Mouse (Mus musculus) kidney, adult 8-10 months (tissue): ENCODE results near the gene Supt3.

Experiments used
- DNase-seq, 2 experiments: peaks; one replicate each; pipeline ENCODE4 v3.0.0; 2022

Supt3 gene

DNA sequence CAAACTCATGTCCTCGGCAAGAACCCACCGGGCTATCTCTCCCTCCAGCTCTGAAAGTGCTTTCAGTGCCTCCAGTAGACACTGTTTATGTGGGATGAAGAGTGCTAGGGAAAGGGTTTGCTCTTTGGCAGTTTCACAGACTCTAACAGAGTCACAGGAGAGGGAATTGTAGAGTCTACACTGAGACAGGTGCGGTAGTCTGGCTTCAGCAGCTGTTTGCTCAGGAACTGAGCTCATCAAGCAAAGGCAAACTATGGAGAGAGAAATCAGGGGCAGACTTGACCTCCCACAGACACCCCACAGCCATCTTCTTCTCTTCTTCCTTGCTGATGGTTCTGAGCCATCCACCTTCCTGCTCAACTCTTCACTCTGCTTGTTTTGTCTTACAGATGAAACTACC lies 193.3 kb downstream of the Supt3 start:
- DNase-seq, result no peak

DNA sequence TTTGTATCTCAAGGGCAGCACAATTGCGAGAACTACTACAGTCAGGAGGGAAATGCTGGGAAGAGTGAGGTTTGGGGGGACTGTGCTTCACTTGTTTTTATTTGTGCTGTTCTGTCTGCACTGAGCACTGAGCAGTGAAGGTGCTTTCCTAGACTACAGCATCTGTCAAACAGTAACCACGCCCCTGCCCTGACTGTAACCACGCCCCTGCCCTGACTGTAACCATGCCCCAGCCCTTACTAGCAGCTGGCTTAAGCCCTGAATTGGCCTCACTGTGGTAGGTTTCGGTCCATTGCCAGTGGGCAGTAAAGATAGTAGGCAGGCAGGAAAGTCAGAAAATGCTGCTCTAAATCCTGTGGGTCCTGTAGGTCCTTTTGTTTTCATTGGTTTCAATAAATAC lies 196.5 kb downstream of the Supt3 start:
- peak; percentile 24 to 34 for DNase-seq

DNA sequence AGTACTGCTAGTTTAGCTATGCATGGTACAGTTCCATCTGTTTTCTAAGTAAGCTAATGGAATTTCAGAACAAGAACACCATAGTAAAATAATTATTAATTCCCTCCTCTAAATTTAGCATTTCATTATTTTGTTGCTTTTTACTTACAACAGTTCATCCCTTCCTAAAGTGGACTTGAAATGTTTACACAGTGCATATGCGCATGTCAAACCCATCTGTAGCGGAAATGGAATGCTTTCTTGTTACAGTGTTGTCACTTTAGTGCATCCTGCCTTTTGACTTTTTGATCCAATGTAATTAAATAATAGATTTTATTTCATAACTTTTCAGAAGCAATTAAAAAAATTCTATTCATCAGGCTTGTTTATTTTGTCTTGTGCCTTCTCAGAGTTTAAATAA lies 200.7 kb downstream of the Supt3 start:
- DNase-seq, result no peak

DNA sequence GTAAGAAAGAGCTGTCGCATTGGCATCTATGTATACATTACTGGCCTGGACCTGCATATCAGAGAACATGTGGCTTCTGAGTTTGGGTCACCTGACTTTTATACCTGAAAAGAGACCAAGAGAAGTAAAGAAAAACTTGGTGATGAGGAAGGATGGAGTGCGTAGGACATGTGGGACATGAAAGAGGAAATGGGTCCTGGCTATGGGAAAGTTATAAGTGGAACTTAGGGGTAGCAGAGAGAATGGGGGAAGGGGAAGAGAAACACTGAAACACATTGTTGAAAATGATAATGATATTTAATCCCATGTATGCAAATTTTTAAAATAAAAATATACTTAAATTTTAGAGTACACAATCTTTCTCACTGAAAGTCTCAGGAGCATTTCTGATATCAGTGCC lies 211.0 kb downstream of the Supt3 start:
- DNase-seq, result no peak

DNA sequence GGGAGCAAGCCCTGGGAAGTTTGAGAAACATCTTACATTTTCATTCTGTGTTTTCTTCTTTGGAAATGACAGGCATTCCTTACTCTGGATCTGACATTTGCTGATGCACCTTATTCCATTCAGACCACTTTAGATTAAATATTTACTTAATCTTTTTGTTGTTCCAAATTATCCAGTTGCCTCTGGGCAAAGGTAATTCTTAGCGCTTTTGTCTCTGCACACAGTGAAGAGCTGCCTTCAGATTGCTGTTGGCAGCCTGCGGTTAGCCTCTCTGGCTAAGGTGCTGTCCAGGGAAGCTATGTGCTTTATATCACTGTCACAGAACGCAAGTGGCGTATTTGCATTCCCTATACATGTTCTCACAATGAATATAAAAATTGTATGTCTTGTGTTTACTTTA lies 226.4 kb downstream of the Supt3 start:
- peak; percentile 11 to 27 for DNase-seq

DNA sequence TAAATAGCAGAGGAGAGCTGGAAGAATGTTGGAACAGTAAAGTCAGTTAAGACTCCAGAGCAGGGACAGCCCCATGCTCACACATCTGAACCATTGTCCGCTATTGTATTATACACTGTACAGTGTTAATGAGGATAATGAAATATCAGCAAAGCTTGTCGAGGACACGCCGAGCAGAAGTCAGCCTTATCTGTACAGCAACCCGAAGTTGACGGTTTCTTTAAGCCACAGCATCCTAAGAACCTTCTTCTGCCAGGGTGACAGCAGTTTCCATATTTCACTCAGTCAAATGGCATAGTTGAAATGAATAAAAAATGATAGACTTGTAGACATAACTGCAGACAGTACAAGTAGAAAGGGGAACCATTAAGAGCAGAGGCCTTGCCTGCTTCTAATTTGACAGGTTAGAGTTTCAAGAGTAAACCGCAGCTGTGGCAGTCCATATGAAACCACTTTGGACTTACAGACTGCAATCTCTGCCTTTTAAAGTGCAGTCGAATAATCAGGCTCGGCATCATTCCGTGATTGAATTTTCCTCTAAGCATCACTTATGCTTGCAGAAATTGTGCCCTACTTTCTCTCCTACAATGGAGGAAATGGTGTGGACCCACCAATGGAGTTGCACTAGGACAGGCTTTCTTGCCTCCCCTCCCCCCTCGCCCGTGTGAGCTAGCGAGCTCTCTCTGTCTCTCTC lies 227.7 kb downstream of the Supt3 start:
- no peak for DNase-seq

DNA sequence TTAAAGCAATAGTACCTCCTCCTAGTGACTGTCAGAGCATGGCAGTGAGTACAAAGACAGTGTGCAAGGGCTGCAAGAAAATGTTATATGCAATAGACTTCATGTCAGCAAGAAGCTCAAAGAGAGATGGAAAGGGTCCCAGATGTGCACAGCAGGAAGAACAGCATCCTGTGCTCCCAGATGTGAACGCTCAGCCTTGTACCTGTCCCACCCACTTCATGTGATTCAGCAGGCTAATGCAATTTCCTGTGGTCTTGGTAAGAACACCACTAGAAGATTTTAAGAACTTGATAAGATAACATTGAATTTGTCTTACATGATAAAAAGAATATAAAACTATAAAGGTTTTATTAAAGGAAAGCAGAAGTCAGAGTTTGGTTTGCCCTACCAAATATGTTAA lies 230.5 kb downstream of the Supt3 start:
- DNase-seq, result no peak

DNA sequence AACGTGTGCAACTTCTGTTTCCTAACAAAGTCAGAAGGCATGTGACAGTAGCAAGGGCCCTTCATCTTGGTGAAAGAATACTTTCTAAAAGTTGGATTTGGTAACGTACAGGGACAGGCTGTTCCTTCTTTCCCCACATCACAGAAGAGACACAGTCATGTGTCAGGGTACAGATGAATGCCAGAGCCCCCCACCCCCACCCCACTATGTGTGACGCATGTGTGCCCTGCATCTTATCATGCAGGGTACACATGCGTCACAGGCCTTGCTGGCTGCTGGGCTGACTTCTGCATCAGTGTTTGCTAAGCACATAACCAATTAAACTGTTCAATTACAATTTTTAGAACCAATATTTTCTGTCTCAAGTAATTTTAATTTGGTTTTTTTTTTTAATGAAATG lies 231.7 kb downstream of the Supt3 start:
- DNase-seq, result no peak

DNA sequence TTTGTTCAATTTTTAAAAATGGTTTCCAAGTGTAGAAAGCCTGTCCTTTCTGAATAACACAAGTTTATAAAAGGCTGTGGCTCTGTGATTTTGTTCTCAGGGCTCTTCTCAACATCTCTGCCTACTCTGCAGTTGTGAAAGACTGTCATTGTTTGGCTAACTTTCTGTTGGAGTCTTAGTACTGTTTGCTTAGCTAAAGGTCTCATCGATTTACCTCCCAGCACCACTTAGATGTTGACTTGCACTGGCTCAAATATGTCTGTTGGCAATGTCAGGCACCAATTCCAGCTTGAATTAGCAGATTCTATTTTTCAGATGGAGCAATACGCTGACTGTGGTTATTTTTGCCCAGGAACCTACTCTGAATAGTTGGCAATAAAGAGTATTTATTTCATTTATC lies 233.5 kb downstream of the Supt3 start:
- DNase-seq, result no peak

DNA sequence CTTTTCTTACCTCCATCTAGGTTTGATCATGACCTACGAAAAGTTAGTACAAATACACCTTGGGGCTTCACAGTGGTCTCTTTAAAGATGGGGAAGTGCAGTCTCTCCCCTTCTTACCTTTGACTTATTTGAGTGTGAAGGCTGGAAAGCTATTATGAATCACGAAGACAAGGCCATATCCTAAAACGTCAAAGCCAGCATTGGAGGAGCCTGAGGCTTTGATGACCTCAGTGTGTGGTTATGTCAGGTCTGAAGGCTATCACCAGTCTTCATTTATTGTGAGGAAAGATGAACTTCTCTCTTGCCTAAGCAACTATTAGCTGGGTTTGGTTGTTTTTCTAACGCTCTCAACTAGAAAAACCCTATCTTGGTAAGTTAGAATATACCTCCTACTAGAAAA lies 239.8 kb downstream of the Supt3 start:
- DNase-seq, result no peak

DNA sequence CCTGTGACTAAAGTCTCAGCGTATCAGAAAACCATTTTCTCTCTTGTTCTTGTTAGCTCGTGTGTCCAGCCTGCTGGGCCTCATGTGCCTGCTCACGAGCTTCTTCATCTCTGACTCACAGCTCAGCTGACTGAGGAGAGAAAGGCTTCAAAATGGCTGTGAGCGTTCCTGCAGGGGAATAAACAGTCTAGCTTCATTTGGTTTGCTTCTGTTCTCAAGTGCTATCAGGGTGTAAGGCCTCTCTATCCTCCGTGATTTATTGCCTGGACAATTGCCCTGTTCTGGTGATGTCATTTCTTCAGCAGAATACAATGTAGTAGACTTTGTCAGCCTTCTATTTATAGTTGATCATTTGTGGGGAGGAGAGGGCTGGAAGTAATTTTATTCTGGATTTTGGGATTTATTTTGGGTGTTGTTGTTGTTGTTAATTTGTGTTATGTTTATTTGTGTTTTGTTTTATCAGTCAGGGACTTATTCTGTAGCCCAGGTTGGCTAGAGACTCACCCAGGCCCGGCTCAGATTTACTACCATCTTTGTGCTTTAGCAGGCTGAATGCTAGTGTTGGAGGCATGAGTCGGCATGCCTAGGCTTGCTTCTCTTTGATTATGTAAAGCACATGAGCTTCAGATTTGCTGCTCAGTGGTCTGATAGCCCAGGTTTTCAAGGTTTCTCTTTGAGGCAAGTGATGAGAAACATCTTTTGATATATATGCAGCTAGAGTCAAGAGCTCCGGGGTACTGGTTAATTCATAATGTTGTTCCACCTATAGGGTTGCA lies 243.4 kb downstream of the Supt3 start:
- no peak for DNase-seq

DNA sequence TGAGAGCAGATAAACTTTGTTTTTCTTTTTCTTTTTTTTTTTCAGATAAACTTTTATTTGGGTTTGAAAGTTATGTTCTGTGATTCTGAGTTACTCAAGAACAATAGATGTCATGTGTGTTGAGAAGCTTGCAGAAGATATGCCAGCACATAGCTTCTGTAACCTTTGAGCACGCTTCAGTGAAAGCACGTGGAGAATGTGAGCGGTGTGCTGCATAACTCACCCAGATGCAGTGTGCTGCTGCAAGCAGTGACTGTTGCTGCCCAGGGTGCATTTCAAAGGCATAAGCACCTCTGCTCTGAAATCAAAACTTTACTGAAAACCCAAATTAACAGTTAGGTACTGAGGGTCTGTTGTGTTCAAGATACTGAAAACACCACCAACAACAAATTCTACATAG lies 251.5 kb downstream of the Supt3 start:
- DNase-seq, result peak; percentile 38 to 63

DNA sequence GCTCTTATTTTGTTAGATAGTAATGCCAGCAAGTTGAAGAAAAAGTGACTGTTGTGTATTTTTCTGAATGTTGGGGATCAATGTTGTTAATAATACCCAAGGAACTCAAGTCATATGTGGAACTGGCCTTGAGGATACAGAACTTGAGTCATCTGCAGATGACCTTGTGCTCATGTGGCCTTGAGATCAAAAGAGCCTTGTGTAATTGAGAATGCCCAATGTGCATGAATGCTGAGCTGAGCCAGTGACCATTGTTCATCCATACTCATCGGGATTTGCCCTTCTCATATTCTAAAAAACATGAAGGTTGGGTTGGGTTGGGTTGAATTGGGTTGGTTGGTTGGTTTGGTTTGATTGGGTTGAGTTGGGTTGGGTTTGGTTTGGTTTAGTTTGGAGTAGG lies 252.2 kb downstream of the Supt3 start:
- no peak for DNase-seq

DNA sequence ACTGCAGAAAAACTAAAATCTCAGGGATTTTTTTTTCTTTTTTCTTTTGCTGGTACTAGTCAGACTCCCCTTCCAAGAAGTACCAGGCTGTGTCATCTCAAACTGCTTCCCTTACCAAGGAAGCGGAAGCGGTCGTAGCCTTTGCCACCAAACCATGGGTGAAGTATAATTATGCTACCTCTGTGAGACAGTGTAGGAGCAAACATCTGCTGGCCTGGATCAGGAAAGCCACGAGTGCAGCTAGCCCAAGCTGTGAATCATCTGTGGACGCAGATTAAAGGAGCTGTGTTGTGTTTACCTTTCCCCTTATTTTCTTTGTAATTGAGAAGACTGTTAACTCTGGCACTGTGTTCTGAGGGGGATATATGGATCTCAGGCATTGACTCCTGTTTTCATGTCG lies 255.3 kb downstream of the Supt3 start:
- DNase-seq, result no peak

DNA sequence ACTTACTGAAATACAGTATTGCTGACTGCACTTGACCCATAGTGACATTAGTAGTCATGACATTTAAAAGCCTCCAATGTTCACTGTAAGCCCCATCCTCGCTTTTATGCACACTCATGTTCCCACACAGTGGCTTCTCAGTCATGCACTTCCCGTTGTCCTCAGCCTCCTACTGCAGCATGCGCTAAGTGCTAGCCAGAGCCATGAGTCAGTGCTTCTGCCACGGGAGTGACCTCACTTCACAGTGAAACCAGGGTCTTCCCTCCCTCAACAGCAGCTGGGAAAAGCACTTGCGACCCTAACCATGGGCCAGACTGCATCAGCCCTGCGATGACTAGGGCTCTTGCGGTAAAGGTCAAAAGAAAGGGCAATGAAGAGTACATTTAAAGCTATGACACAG lies 256.7 kb downstream of the Supt3 start:
- no peak for DNase-seq

DNA sequence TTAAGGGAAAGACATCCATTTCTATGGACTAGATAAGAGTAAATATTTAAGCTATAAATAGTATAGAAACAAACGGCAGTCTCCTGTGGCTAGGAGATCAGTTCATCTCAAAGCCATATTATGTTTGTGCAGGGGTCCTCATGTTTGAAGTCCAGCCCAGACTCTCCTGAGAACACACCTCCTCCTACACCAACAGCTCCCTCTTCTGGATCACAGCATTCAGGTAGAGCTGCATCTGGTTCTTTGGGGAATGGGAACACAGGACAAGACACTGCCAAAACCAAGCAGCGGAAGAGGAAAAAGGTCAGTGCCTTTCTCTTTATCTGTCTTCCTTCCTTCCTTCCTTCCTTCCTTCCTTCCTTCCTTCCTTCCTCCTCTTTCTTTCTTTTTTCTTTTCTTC lies 264.1 kb downstream of the Supt3 start:
- no peak for DNase-seq

DNA sequence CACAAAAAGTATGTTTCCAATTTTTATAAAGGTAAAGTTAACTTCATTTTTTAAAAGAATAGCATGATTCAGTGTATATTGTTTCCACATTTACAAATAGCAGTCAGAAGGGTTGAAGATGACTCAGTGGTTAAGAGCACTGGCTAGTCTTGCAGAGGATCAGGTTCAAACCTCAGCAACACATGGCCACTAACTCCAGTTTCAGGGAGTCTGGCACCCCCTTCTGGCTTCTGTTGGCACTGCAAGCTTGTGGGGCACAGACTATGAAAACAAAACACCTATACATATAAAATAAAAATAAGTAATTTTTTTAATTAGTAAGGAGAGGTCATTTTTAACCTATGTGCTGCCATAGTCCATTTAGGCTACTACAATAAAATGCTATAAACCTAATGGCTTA lies 268.9 kb downstream of the Supt3 start:
- DNase-seq, result peak in 1 of 2 experiments; percentile 19

DNA sequence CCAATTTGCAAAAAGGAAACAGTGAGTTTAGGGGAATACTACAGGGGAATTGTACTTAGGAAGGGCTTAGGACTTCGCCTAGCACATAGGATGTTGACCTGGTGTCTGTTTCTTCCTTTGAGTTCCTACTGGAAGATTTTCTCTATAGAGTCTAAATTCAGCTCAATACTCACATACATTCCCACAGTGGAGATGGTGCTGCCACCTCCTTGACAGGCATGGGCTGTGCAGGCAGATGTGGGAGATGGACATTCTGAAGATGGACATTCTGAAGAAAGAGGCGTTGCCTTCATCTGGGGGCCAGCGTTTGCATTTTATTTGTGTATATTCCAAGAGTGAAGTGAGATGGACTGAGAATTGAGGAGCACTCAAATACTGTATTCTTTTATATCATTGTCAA lies 269.6 kb downstream of the Supt3 start:
- no peak for DNase-seq

DNA sequence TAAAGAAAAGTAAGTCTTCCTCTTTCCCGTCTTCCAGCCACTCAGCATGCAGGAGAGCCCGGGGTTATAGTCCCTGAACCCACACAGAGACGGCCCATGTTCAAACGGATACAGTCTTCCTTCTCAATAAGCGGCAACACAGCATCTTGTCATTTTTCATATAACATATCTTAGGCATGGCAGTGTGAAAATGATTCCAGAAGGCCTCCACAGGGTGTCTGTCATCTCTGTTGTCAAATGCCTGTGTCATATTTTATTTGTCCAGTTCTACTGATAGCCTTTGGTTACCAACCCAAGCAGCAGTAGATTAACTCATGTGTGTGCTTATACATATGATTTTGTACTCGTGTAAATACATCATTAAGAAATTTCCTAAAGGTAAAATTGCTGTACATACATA lies 270.3 kb downstream of the Supt3 start:
- no peak for DNase-seq

DNA sequence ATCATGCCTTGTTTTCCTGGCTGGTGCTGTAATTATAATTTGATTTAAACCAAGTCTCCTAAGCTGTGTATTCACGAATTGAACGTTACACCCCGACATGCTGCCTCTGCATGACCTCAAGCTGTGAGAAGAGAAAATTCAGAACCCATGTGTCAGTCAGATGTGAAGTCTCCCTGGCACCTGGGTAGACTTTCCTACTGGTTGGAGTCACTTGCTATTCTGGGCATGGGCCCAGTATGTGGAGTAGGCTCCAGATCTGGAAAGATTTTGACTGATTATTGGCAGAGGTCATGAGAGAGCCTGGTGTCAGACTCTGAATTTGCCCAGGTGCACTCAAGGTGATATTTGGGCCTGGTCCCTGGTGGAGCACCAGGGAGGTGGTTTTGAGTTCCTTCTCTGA lies 275.0 kb downstream of the Supt3 start:
- no peak for DNase-seq

DNA sequence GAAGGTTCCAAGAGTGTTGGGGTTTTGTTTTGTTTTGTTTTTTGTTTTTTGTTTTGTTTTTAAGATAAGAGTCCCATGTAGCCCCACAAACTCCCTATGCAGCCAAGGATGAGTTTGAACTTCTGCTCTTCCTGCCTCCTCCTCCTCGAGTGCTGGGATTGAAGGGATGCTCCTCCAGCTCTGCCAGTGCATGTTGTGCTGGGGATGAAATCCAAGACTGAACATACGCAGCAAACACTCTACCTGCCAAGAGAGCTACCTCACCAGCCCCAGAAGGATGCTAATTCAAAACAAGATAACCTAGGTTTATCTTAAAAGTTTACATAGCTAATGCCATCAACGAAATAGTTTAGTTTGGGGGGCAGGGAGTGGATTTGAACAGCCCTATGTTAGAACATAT lies 276.4 kb downstream of the Supt3 start:
- no peak for DNase-seq

DNA sequence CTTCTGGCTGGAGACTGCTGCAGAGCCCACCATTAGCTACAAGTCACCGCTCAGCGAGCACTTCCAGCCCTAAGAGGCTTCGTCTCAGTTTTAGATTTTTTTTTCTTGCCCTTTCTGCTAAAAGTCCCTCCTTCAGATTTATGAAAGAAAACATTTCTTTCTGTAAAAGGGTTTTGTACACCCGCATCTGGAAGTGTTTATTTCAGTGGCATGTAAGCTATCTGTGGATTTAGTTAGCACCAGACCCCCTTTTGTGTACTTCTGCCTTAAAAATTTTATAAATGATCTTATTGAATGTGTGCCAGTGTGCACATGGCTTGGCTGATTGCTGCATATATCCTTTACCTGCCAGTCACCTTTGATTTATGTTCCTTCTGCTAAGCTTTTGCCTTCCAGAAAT lies 277.6 kb downstream of the Supt3 start:
- no peak for DNase-seq

DNA sequence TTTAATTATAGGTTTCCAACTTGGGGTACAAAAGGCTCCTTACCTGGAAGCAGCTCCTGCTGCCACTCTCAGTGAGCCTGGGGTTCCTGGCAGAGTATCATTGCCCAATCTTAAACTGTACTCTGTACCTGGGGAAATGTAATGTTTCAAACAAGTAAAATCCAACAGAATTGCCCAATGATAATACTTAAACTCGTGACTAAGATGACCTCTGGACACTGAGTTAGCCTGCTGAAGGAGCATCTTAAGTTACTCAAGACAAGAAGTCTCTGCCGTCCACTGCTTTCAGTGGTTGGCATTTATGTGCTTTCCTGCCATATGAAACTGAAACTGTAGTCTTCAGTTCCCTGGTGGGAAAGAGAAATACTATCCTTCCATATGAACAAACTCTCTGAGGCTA lies 279.9 kb downstream of the Supt3 start:
- peak in 1 of 2 experiments; percentile 36 for DNase-seq

DNA sequence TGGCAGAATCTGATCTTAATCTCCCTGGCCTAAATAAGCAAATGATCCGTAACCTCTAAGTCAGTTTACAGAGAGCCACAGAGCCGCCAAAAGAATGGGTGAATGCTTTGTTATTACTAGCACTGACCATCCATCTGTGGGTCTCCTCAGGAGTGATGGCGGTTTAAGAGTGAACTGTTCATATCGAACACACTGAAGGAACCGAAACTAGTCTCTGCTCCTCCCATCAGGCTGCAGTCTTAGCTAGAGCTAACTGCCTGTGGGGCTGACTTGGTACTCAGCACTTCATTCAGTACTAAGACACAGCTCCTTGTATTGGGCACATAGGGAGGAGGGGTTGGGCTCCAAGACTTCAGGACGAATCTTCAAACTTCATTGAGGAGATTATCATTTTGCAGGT lies 280.8 kb downstream of the Supt3 start:
- DNase-seq, result no peak
